Mouse (Mus musculus): Measurements from ENCODE around the gene Cttn. TPM values are rescaled to one million over a fixed set of nuclear protein-coding genes. Genes with fewer than 3 reads are reported as not detected.

The Cttn gene
- polyA plus RNA-seq, 1 experiment: 120 TPM

GRCm38 (mm10) chr7:144458881-144459280 is 11.9 kb downstream of the Cttn start:
- no peak overlapping the region for H3K4me2 ChIP-seq (ENCODE audit: low read depth)
- no peaks in the 10 kb centered on the region for H3K79me2 ChIP-seq (ENCODE audit: control insufficient read depth, insufficient read depth)
- peaks cover 33% of the 10 kb centered on the region for H3K36me3 ChIP-seq (ENCODE audit: control insufficient read depth, insufficient read depth)
- H3ac ChIP-seq (ENCODE audit: control insufficient read depth, insufficient read length): no peak overlapping the region
- no peaks in the 10 kb centered on the region for H3K27me3 ChIP-seq (ENCODE audit: control insufficient read depth, insufficient read depth, insufficient read length)
- no peak overlapping the region for H3K4me3 ChIP-seq
- TF ChIP-seq REST (IDR thresholded peaks at IDR 0.05; ENCODE audit: insufficient read depth, insufficient read length) (no peak), TCF12 (IDR thresholded peaks at IDR 0.05; ENCODE audit: insufficient read depth, poor library complexity, severe bottlenecking) (no peak), SRF (IDR thresholded peaks at IDR 0.05; ENCODE audit: control insufficient read depth, insufficient read length, low read depth) (no peak), E2F4 (IDR thresholded peaks at IDR 0.05; ENCODE audit: insufficient read depth) (no peak), MYOG (IDR thresholded peaks at IDR 0.05; ENCODE audit: control insufficient read depth in 1 of 3, insufficient read depth in 1 of 3, insufficient read length in 2 of 3, low read depth in 2 of 3) (peak in 2 of 3 experiments; percentile 32 to 72), POLR2A (IDR thresholded peaks at IDR 0.05; ENCODE audit: insufficient read length, low read depth) (no peak), MYOD1 (IDR thresholded peaks at IDR 0.05; ENCODE audit: control insufficient read depth in 1 of 3, insufficient read length in 2 of 3, low read depth in 2 of 3) (peak in 1 of 3 experiments; percentile 48), USF1 (IDR thresholded peaks at IDR 0.05; ENCODE audit: low read depth) (no peak)

GRCm38 (mm10) chr7:144450661-144451060 is 20.1 kb downstream of the Cttn start:
- no peak overlapping the region for H3K4me3 ChIP-seq
- H3K27me3 ChIP-seq (ENCODE audit: control insufficient read depth, insufficient read depth, insufficient read length): no peaks in the 10 kb centered on the region
- no peak overlapping the region for H3K4me2 ChIP-seq (ENCODE audit: low read depth)
- no peak overlapping the region for H3ac ChIP-seq (ENCODE audit: control insufficient read depth, insufficient read length)
- no peaks in the 10 kb centered on the region for H3K79me2 ChIP-seq (ENCODE audit: control insufficient read depth, insufficient read depth)
- TF ChIP-seq MYOG (IDR thresholded peaks at IDR 0.05; ENCODE audit: control insufficient read depth in 1 of 3, insufficient read depth in 1 of 3, insufficient read length in 2 of 3, low read depth in 2 of 3) (peak in 1 of 3 experiments; percentile 46), SRF (IDR thresholded peaks at IDR 0.05; ENCODE audit: control insufficient read depth, insufficient read length, low read depth) (no peak)
- H3K36me3 ChIP-seq (ENCODE audit: control insufficient read depth, insufficient read depth): peaks cover 37% of the 10 kb centered on the region

- Histone ChIP-seq H3K4me3 (no peak overlapping the region), H3ac (ENCODE audit: control insufficient read depth, insufficient read length) (no peak overlapping the region), H3K27me3 (ENCODE audit: control insufficient read depth, insufficient read depth, insufficient read length) (no peaks in the 10 kb centered on the region), H3K36me3 (ENCODE audit: control insufficient read depth, insufficient read depth) (peaks cover 41% of the 10 kb centered on the region), H3K79me2 (ENCODE audit: control insufficient read depth, insufficient read depth) (no peaks in the 10 kb centered on the region), H3K4me2 (ENCODE audit: low read depth) (no peak overlapping the region)
- no peak for TF ChIP-seq POLR2A (IDR thresholded peaks at IDR 0.05; ENCODE audit: insufficient read length, low read depth)
- TF ChIP-seq USF1 (IDR thresholded peaks at IDR 0.05; ENCODE audit: low read depth): no peak
- no peak for TF ChIP-seq POLR2AphosphoS2 (IDR thresholded peaks at IDR 0.05; ENCODE audit: insufficient read length, low read depth)
- peak in 2 of 3 experiments; percentile 57 to 92 for TF ChIP-seq MYOD1 (IDR thresholded peaks at IDR 0.05; ENCODE audit: control insufficient read depth in 1 of 3, insufficient read length in 2 of 3, low read depth in 2 of 3)
- peak; percentile 53 for TF ChIP-seq TCF3 (IDR thresholded peaks at IDR 0.05; ENCODE audit: insufficient read length, low read depth)
- peak; percentile 44 to 95 (median 87) for TF ChIP-seq MYOG (IDR thresholded peaks at IDR 0.05; ENCODE audit: control insufficient read depth in 1 of 3, insufficient read depth in 1 of 3, insufficient read length in 2 of 3, low read depth in 2 of 3)
- peak; percentile 11 for TF ChIP-seq TCF12 (IDR thresholded peaks at IDR 0.05; ENCODE audit: insufficient read depth, poor library complexity, severe bottlenecking)
- TF ChIP-seq E2F4 (IDR thresholded peaks at IDR 0.05; ENCODE audit: insufficient read depth): no peak
- TF ChIP-seq SRF (IDR thresholded peaks at IDR 0.05; ENCODE audit: control insufficient read depth, insufficient read length, low read depth): no peak
These were observed 20.9 kb downstream of the Cttn start for GRCm38 (mm10) chr7:144449637-144450570.

GRCm38 (mm10) chr7:144448186-144448585 is 22.6 kb downstream of the Cttn start:
- H3K79me2 ChIP-seq (ENCODE audit: control insufficient read depth, insufficient read depth): no peaks in the 10 kb centered on the region
- H3ac ChIP-seq (ENCODE audit: control insufficient read depth, insufficient read length): no peak overlapping the region
- H3K4me2 ChIP-seq (ENCODE audit: low read depth): no peak overlapping the region
- H3K27me3 ChIP-seq (ENCODE audit: control insufficient read depth, insufficient read depth, insufficient read length): no peaks in the 10 kb centered on the region
- H3K4me3 ChIP-seq: no peak overlapping the region
- peaks cover 36% of the 10 kb centered on the region for H3K36me3 ChIP-seq (ENCODE audit: control insufficient read depth, insufficient read depth)
- no peak for TF ChIP-seq POLR2AphosphoS2 (IDR thresholded peaks at IDR 0.05; ENCODE audit: insufficient read length, low read depth)
- TF ChIP-seq MYOG (IDR thresholded peaks at IDR 0.05; ENCODE audit: control insufficient read depth in 1 of 3, insufficient read depth in 1 of 3, insufficient read length in 2 of 3, low read depth in 2 of 3): no peak
- no peak for TF ChIP-seq REST (IDR thresholded peaks at IDR 0.05; ENCODE audit: insufficient read depth, insufficient read length)
- TF ChIP-seq MYOD1 (IDR thresholded peaks at IDR 0.05; ENCODE audit: control insufficient read depth in 1 of 3, insufficient read length in 2 of 3, low read depth in 2 of 3): no peak
- TF ChIP-seq TCF12 (IDR thresholded peaks at IDR 0.05; ENCODE audit: insufficient read depth, poor library complexity, severe bottlenecking): no peak
- no peak for TF ChIP-seq TCF3 (IDR thresholded peaks at IDR 0.05; ENCODE audit: insufficient read length, low read depth)
- TF ChIP-seq MAX (IDR thresholded peaks at IDR 0.05; ENCODE audit: low read depth): no peak
- no peak for TF ChIP-seq SRF (IDR thresholded peaks at IDR 0.05; ENCODE audit: control insufficient read depth, insufficient read length, low read depth)
- TF ChIP-seq E2F4 (IDR thresholded peaks at IDR 0.05; ENCODE audit: insufficient read depth): no peak
- no peak for TF ChIP-seq USF1 (IDR thresholded peaks at IDR 0.05; ENCODE audit: low read depth)

GRCm38 (mm10) chr7:144447146-144447545 is 23.7 kb downstream of the Cttn start:
- Histone ChIP-seq H3K36me3 (ENCODE audit: control insufficient read depth, insufficient read depth) (peaks cover 32% of the 10 kb centered on the region), H3K4me3 (no peak overlapping the region), H3K27me3 (ENCODE audit: control insufficient read depth, insufficient read depth, insufficient read length) (no peaks in the 10 kb centered on the region), H3K4me2 (ENCODE audit: low read depth) (peak overlapping the region; percentile 8), H3K79me2 (ENCODE audit: control insufficient read depth, insufficient read depth) (no peaks in the 10 kb centered on the region), H3ac (ENCODE audit: control insufficient read depth, insufficient read length) (no peak overlapping the region)
- TF ChIP-seq TCF3 (IDR thresholded peaks at IDR 0.05; ENCODE audit: insufficient read length, low read depth) (no peak), MYOG (IDR thresholded peaks at IDR 0.05; ENCODE audit: control insufficient read depth in 1 of 3, insufficient read depth in 1 of 3, insufficient read length in 2 of 3, low read depth in 2 of 3) (no peak), MYOD1 (IDR thresholded peaks at IDR 0.05; ENCODE audit: control insufficient read depth in 1 of 3, insufficient read length in 2 of 3, low read depth in 2 of 3) (peak in 2 of 3 experiments; percentile 13 to 27)
